Mouse (Mus musculus) spleen, adult 2 months (tissue): ENCODE measurements around the gene Rbms3. TPM values are rescaled to one million over a fixed set of nuclear protein-coding genes. Genes with fewer than 3 reads are reported as not detected.

Source experiments
- DNase-seq, 2 experiments: peaks; one replicate each; pipeline versions ENCODE4 v3.0.0 to v3.0.0-alpha.2; 2012 to 2021; ENCODE audit warnings: low spot score in 2 of 2, low read depth in 1 of 2
- H3K27ac ChIP-seq: fragments of 200-500 bp; 2 replicates; pipeline ENCODE4 v1.5.1; 2012; ENCODE audit warnings: low read length, inconsistent platforms; ENCODE audit not compliant: insufficient read depth
- H3K27me3 ChIP-seq: fragments of 200-500 bp; 2 replicates; pipeline ENCODE4 v1.6.1; 2012; ENCODE audit warnings: mild to moderate bottlenecking, moderate library complexity, low read length, inconsistent platforms; ENCODE audit not compliant: control insufficient read depth, insufficient read depth
- H3K36me3 ChIP-seq: fragments of 200-500 bp; 2 replicates; pipeline ENCODE4 v1.6.1; 2012; ENCODE audit warnings: mild to moderate bottlenecking, low read length, inconsistent platforms; ENCODE audit not compliant: control insufficient read depth, insufficient read depth
- H3K4me1 ChIP-seq: fragments of 200-500 bp; 2 replicates; pipeline ENCODE4 v1.6.1; 2011; ENCODE audit warnings: inconsistent platforms; ENCODE audit not compliant: control insufficient read depth, insufficient read depth, insufficient read length
- H3K4me3 ChIP-seq: fragments of 200-500 bp; 2 replicates; pipeline ENCODE4 v1.5.1; 2011; ENCODE audit warnings: mild to moderate bottlenecking, inconsistent platforms; ENCODE audit not compliant: insufficient read depth, insufficient read length; ENCODE audit errors: extremely low read depth
- CTCF ChIP-seq: fragments of 200-500 bp; IDR thresholded peaks from 2 replicates; pipeline ENCODE4 v1.5.1; 2011; ENCODE audit warnings: mild to moderate bottlenecking, inconsistent platforms; ENCODE audit not compliant: insufficient read depth, insufficient read length, insufficient replicate concordance; ENCODE audit errors: extremely low read depth
- POLR2A ChIP-seq: fragments of 200-500 bp; IDR thresholded peaks from 2 replicates; pipeline ENCODE4 v1.6.1; 2011; ENCODE audit warnings: low read depth, low read length, inconsistent platforms
- WGBS: fragments of 180-500 bp; shearing (Covaris S2); methylation state at CpG from one replicate; pipeline ENCODE4 v1.1.7; 2018; 5-methylcytosine and 5-hydroxymethylcytosine counted together
- polyA plus RNA-seq: library from polyadenylated mRNA; depleted of rRNA; stranded (reverse); fragments of >200 nt; gene quantifications from 2 replicates; pipeline ENCODE4 v1.2.3, GENCODE M21; 2012

Rbms3 gene
- polyA plus RNA-seq, 1 experiment = 6.8 TPM

DNA sequence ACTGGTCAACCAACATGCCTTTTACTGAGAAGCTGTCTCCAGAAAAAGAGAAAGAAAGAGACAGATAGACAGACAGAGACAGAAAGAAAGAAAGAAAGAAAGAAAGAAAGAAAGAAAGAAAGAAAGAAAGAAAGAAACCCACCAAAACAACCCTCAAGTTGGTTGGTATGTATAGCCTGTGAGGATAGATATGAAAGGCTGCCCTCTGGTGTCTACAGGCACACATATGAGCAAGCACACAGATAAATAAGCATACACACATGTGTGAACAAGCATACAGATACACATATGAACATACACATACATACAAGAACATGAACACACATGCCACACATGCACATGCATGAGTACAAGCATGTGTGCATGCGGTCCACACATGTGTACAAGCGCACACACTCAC lies 199.0 kb downstream of the Rbms3 start:
- Histone ChIP-seq H3K4me1 (no peaks in the 10 kb centered on the region), H3K27ac (no peak overlapping the region), H3K4me3 (no peak overlapping the region), H3K27me3 (no peaks in the 10 kb centered on the region), H3K36me3 (no peaks in the 10 kb centered on the region)
- TF ChIP-seq POLR2A = no peak
- TF ChIP-seq CTCF = no peak
- WGBS = 82% methylated on average over 2 of the region's 2 CpGs
- no peak for DNase-seq

DNA sequence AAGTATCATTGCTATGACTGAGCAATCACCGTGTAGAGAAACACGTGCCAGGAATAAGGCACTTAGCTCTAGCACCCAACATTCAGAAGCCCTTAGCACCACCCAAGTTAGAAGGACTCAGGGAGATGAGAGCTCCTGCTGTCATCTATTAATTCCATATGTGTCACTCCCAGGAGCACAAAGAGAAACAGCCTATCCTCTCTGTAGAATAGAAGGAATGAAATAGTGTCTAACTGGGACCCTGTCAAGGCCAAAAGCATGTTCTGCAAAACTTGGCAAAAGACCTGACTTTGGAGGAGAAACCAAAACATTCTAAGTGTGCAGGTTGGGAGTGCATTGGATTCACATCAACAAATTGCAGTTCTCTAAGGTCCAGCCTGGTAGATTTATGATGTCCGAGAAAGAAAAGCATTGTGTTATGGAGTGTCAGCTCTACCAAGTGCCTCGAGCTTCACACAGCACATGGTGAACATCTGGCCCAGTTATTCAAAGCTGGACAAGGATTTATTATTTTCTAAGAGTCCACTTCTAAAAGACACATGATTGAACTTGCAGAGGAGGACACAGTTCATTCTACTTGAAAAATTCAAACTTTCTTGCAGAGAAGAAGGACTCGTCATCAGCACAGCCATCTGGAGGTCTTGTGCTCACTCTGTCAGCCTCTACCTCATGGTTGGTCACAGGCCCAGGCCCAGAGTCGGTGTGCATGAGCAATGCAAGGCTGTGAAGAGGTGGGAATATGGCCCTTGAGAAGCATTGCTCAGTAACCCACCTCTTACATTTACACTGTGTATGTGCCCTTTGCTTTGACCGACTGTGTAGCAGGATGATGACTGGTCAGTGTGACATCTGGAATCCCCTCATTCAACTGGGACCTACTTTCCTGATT lies 200.3 kb downstream of the Rbms3 start:
- H3K27me3 ChIP-seq = no peaks in the 10 kb centered on the region
- no peaks in the 10 kb centered on the region for H3K4me1 ChIP-seq
- WGBS = 86% methylated on average over 7 of the region's 7 CpGs
- no peak for DNase-seq
- TF ChIP-seq CTCF (no peak), POLR2A (no peak)
- no peak overlapping the region for H3K27ac ChIP-seq
- H3K4me3 ChIP-seq = no peak overlapping the region
- no peaks in the 10 kb centered on the region for H3K36me3 ChIP-seq

DNA sequence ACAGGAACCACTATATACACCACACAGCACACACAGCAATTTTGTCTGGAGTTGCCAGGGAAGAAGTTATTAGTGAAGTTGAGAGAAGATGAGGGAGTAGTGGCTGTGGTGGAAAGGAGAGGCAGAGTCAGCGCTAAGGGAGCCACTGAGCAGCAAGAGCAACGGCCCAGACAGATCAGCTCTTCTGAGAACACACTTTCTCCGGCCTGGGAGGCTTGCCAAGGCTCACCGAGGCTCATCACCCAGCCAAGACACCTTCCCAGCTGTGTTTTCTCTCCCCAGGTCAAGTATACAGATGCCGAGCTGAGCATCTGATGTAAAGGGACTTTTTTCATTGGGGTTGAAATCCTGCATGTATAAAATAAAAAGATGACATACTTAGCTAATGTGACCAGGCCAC lies 206.5 kb downstream of the Rbms3 start:
- TF ChIP-seq POLR2A (no peak), CTCF (no peak)
- H3K4me3 ChIP-seq = no peak overlapping the region
- H3K27ac ChIP-seq = no peak overlapping the region
- H3K4me1 ChIP-seq = no peaks in the 10 kb centered on the region
- no peaks in the 10 kb centered on the region for H3K36me3 ChIP-seq
- no peak for DNase-seq
- WGBS = 78% methylated on average over 5 of the region's 5 CpGs
- no peaks in the 10 kb centered on the region for H3K27me3 ChIP-seq

DNA sequence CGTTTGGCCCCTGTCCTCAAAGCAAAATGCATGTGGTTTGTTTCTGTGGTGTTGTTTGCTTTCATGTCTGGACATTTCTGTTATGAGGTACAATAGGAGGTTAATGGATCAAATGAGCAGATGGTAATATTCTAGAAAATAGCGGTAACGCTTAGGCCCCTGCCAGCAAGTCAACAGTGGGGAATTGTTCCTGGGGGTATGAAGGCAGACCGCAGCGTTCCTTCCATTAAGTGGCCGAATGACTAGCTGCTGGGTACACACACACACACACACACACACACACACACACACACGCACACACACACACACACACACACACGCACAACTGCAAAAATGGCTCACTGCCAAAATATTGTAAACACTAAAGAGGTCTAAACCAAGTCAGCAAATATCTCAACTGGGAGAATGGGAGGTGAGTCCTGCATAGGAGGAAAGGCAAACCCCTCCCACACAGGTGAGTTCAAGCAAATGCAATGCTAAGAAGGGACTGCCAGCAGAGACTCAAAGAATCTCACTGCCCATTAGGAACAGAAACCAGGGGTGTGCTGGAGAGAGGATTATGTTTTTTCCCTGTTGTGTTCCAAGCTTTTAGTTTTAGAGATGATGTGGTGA lies 209.7 kb downstream of the Rbms3 start:
- TF ChIP-seq POLR2A (no peak), CTCF (no peak)
- H3K4me3 ChIP-seq = no peak overlapping the region
- no peaks in the 10 kb centered on the region for H3K4me1 ChIP-seq
- DNase-seq = no peak
- no peaks in the 10 kb centered on the region for H3K27me3 ChIP-seq
- no peak overlapping the region for H3K27ac ChIP-seq
- no peaks in the 10 kb centered on the region for H3K36me3 ChIP-seq
- WGBS = 89% methylated on average over 8 of the region's 8 CpGs

DNA sequence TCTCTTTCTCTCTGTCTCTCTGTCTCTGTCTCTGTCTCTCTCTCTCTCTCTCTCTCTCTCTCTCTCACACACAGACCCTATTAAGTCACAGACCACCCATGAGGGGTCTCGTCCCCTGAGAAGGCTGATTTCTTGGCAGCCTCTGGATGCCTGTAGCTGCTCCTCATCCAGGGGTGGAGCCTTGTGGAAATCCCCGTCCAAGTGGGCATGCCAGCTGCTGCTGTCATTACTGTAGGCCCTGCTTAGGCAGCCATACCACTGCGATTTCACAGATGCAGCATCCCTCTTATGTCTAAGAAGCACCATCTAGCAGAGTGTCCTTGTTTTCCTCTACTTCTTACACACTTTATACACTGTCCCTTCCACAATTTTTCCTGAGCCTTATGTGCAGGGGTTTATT lies 216.5 kb downstream of the Rbms3 start:
- DNase-seq = no peak
- no peak overlapping the region for H3K4me3 ChIP-seq
- no peaks in the 10 kb centered on the region for H3K27me3 ChIP-seq
- 82% methylated on average over 3 of the region's 3 CpGs for WGBS
- H3K4me1 ChIP-seq = no peaks in the 10 kb centered on the region
- no peak for TF ChIP-seq POLR2A
- no peak for TF ChIP-seq CTCF
- H3K36me3 ChIP-seq = no peaks in the 10 kb centered on the region
- H3K27ac ChIP-seq = no peak overlapping the region

DNA sequence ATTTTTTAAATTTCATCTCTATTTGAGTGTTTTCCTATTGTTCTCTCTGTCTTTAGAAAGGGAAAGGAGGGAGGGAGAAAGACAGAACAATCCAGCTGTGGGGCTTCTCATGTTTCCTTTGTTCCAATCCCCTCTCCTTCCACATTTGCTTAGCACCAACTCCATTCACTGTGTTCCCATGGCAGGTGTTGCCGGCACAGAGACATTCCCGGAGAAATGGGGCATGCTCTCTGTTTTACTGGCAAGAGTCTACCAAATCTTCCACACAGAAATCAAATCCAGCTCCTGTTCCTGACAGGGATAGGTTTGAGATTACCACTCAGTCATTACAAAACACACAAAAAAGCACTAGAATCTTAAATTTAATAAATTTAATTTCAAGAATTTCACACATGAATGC lies 217.1 kb downstream of the Rbms3 start:
- TF ChIP-seq CTCF (no peak), POLR2A (no peak)
- Histone ChIP-seq H3K27ac (no peak overlapping the region), H3K4me1 (no peaks in the 10 kb centered on the region), H3K4me3 (no peak overlapping the region), H3K27me3 (no peaks in the 10 kb centered on the region), H3K36me3 (no peaks in the 10 kb centered on the region)
- DNase-seq = no peak
- WGBS = 90% methylated on average over 2 of the region's 2 CpGs

DNA sequence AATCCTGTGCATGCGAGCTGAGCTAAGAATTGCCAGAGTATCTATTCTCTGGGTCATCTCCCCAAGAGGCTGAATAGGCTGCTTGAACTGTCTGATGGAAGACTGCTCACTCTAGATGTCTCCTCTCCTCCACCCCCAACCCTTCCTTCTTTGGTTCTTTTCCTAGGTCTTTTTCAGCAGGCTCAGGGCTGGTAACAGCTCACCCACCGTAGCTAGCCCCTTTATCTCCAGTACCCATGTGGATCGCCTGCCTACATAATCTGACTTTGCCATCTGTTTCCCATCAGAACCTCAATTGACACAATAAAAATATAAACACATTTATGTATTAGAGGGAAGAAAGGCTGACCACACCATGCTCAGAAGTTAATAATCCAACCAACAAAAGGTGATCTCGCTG lies 225.1 kb downstream of the Rbms3 start:
- no peaks in the 10 kb centered on the region for H3K36me3 ChIP-seq
- no peak overlapping the region for H3K4me3 ChIP-seq
- no peak for DNase-seq
- no peaks in the 10 kb centered on the region for H3K4me1 ChIP-seq
- 62% methylated on average over 4 of the region's 4 CpGs for WGBS
- no peak overlapping the region for H3K27ac ChIP-seq
- H3K27me3 ChIP-seq = no peaks in the 10 kb centered on the region
- TF ChIP-seq POLR2A = no peak
- TF ChIP-seq CTCF = no peak
